Mouse (Mus musculus) megakaryocyte, embryonic 14.5 days (primary cell): ENCODE results near the gene Pnkd. TPM values are rescaled to one million over a fixed set of nuclear protein-coding genes. Genes with fewer than 3 reads are reported as not detected.
A peak's percentile ranks its signal among the peaks of the same experiment; 100 is the strongest.

ENCODE experiments used
- H3K27me3 ChIP-seq: replicated peaks from 2 replicates; pipeline ENCODE3; 2012; ENCODE audit warnings: inconsistent platforms
- H3K36me3 ChIP-seq: replicated peaks from 2 replicates; pipeline ENCODE3; 2012; ENCODE audit warnings: low read length, inconsistent platforms, mixed read lengths
- H3K4me1 ChIP-seq: 2 replicates; pipeline ENCODE4 v1.6.1; 2012; ENCODE audit warnings: inconsistent platforms
- H3K4me3 ChIP-seq: replicated peaks from 2 replicates; pipeline ENCODE3; 2012; ENCODE audit warnings: moderate library complexity, mild to moderate bottlenecking, inconsistent platforms
- H3K9me3 ChIP-seq: 2 replicates; pipeline ENCODE4 v1.6.1; 2012; ENCODE audit warnings: inconsistent platforms
- FLI1 ChIP-seq: IDR thresholded peaks from 2 replicates; pipeline ENCODE4 v1.6.1; 2012; ENCODE audit warnings: low read length, inconsistent platforms, mixed read lengths
- GATA1 ChIP-seq: IDR thresholded peaks from 3 replicates; pipeline ENCODE4 v1.6.1; 2012; ENCODE audit warnings: mixed read lengths, low read length, inconsistent platforms, borderline replicate concordance
- polyA plus RNA-seq: library from polyadenylated mRNA; stranded (reverse); fragments of >175 nt; gene quantifications from 2 replicates; pipeline ENCODE4 v1.2.3, GENCODE M21; 2012; ENCODE audit warnings: low replicate concordance; ENCODE audit not compliant: insufficient read depth

Pnkd gene
- polyA plus RNA-seq, 1 experiment, result 116 TPM

- peaks cover 94% of the 10 kb centered on the region for H3K4me1 ChIP-seq
- peak overlapping the region; percentile 89 for H3K4me3 ChIP-seq
- TF ChIP-seq GATA1 (no peak), FLI1 (no peak; the same call in 1 of the 2 replicates)
- no peaks in the 10 kb centered on the region for H3K9me3 ChIP-seq
- peaks cover 92% of the 10 kb centered on the region for H3K36me3 ChIP-seq
- no peaks in the 10 kb centered on the region for H3K27me3 ChIP-seq
Measured at GRCm38 (mm10) chr1:74248799-74249198, 35.9 kb upstream of the Pnkd start.

- Histone ChIP-seq H3K9me3 (no peaks in the 10 kb centered on the region), H3K4me3 (peak overlapping the region; percentile 89), H3K36me3 (peaks cover 93% of the 10 kb centered on the region), H3K27me3 (no peaks in the 10 kb centered on the region), H3K4me1 (peaks cover 92% of the 10 kb centered on the region)
- TF ChIP-seq GATA1 (no peak), FLI1 (no peak)
Measured at GRCm38 (mm10) chr1:74249331-74249980, 35.3 kb upstream of the Pnkd start.

DNA sequence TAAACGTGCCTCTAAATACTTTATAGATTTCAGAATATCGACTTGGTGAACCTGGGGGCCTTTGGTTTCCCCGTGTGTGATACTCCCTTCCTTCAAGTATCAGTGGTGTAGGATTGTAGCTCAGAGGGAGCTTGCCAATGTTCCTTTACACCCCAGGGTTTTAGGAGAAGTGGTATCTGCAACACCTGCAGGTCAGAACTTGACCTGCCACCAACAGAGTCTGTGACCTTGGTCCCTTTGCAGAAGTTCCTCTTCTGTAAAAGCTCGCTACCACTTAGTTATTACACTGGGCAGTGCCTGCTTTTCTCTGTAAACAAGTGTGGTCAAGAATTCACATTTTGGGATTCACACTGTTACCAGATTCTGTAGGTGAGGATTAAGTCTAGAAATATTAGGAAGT is 34.6 kb upstream of the Pnkd start:
- Histone ChIP-seq H3K27me3 (no peaks in the 10 kb centered on the region), H3K4me3 (peak overlapping the region; percentile 33), H3K9me3 (no peaks in the 10 kb centered on the region), H3K36me3 (peaks cover 94% of the 10 kb centered on the region), H3K4me1 (peaks cover 89% of the 10 kb centered on the region)
- no peak for TF ChIP-seq GATA1
- no peak for TF ChIP-seq FLI1

DNA sequence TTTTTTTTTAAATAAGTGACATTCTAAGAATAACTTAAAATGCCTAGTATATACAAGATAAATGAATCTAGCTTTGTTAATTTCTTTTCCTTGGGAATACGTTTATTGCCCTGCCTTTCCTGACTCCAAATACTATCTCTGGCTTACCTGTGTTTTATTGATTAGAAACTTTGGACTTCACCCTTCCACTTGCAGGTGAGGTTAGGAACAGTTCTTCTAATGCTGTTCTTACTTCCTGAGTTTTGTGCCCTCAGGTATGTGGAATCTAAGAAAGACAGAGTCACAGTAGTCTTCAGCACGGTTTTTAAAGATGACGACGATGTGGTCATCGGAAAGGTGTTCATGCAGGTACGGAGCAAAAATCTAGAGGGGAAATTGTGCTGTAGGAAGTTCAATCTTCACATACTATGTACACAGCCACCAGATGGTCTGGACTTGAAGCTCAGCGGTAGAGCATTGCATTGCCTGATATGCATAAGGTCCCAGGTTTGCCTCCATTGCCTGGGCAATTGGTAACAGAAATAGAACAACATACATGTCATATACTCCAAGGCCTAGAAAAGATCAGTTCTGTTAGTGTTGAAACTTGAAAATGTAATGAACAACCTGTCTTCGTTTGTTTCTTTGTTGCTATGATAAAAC is 28.9 kb upstream of the Pnkd start:
- H3K27me3 ChIP-seq, result no peaks in the 10 kb centered on the region
- H3K9me3 ChIP-seq, result no peaks in the 10 kb centered on the region
- TF ChIP-seq GATA1 (no peak), FLI1 (no peak)
- H3K4me3 ChIP-seq, result no peak overlapping the region
- H3K36me3 ChIP-seq, result peaks cover 95% of the 10 kb centered on the region
- peaks cover 75% of the 10 kb centered on the region for H3K4me1 ChIP-seq

GRCm38 (mm10) chr1:74256782-74257181 is 27.9 kb upstream of the Pnkd start:
- TF ChIP-seq FLI1 (no peak), GATA1 (no peak)
- Histone ChIP-seq H3K4me3 (no peak overlapping the region), H3K4me1 (peaks cover 70% of the 10 kb centered on the region), H3K9me3 (no peaks in the 10 kb centered on the region), H3K36me3 (peaks cover 94% of the 10 kb centered on the region), H3K27me3 (no peaks in the 10 kb centered on the region)

DNA sequence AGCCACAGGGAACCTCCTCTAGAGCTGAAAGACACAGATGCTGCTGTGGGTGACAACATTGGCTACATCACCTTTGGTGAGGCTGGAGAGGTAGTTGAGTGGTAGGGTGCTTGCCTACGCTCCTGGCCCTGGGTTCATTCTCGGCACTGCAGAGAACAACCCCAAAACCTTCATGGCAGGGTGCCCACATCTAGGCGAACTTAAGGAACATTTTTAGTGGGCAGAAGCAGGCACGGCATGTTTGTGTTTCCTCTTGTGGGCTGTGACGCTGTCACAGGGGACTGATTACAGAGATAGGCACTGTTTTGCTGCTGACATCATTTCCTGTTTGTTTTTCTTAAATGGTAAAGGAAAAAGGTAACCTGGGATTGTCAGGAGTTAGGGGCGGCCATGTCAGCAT is 22.2 kb upstream of the Pnkd start:
- Histone ChIP-seq H3K4me1 (peaks cover 53% of the 10 kb centered on the region), H3K27me3 (no peaks in the 10 kb centered on the region), H3K9me3 (no peaks in the 10 kb centered on the region), H3K4me3 (no peak overlapping the region), H3K36me3 (peaks cover 96% of the 10 kb centered on the region)
- TF ChIP-seq GATA1 (no peak), FLI1 (no peak)

DNA sequence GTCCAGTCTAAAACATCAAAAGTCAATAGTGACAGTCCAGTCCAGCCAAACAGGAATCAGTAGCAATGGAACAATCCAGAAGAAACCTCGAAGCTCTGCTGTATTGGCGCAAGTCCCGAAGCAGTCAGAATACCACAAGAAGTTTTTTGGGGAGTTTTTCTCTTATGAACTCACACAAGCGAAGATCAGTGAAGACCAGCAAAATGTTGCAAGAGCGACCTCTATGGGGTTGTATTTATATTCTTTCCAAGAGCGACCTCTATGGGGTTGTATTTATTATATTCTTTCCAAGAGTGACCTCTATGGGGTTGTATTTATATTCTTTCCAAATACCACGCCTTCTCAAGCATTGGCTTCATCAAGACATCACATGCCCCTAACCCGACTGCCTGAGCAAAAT is 16.0 kb upstream of the Pnkd start:
- peaks cover 3% of the 10 kb centered on the region for H3K27me3 ChIP-seq
- no peak for TF ChIP-seq FLI1
- TF ChIP-seq GATA1, result no peak
- H3K4me1 ChIP-seq, result peaks cover 15% of the 10 kb centered on the region
- peaks cover 79% of the 10 kb centered on the region for H3K36me3 ChIP-seq
- no peaks in the 10 kb centered on the region for H3K9me3 ChIP-seq
- H3K4me3 ChIP-seq, result no peak overlapping the region

DNA sequence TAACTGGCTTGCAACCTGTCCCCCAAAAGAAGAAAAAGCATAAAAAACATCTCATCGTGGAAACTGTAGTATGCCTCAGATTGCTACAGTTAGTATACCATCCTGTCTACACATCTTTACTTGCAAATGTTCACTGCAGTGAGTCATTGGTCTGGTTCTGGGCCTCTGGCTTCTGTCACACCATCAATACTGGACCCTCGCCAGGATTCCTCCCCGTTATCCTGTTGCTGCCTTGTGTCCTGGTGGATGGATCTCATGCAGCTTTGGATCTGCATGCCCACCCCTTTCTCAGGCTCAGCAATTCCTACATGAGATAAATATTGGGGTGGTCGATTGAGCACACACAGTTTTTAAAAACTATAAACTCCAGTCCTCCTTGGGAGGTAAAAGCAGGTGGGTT is 13.1 kb upstream of the Pnkd start:
- no peak for TF ChIP-seq FLI1
- TF ChIP-seq GATA1, result no peak
- H3K4me1 ChIP-seq, result peaks cover 36% of the 10 kb centered on the region

GRCm38 (mm10) chr1:74275015-74275414 is 9.7 kb upstream of the Pnkd start:
- peaks cover 65% of the 10 kb centered on the region for H3K4me1 ChIP-seq
- no peak for TF ChIP-seq FLI1
- TF ChIP-seq GATA1, result no peak
- H3K27me3 ChIP-seq, result peaks cover 33% of the 10 kb centered on the region
- H3K9me3 ChIP-seq, result no peaks in the 10 kb centered on the region
- H3K36me3 ChIP-seq, result peaks cover 31% of the 10 kb centered on the region
- H3K4me3 ChIP-seq, result peak overlapping the region; percentile 62

More for the DNA sequence above, 13.1 kb upstream of the Pnkd start:
- Histone ChIP-seq H3K9me3 (no peaks in the 10 kb centered on the region), H3K4me3 (no peak overlapping the region), H3K36me3 (peaks cover 50% of the 10 kb centered on the region), H3K27me3 (peaks cover 15% of the 10 kb centered on the region)

GRCm38 (mm10) chr1:74277041-74277440 is 7.7 kb upstream of the Pnkd start:
- Histone ChIP-seq H3K9me3 (no peaks in the 10 kb centered on the region), H3K4me1 (peaks cover 81% of the 10 kb centered on the region), H3K4me3 (peak overlapping the region; percentile 29), H3K27me3 (peaks cover 33% of the 10 kb centered on the region), H3K36me3 (peaks cover 34% of the 10 kb centered on the region)
- TF ChIP-seq FLI1 (no peak), GATA1 (no peak)
